Mouse (Mus musculus): Measurements from ENCODE around the gene Gm30191.

DNA sequence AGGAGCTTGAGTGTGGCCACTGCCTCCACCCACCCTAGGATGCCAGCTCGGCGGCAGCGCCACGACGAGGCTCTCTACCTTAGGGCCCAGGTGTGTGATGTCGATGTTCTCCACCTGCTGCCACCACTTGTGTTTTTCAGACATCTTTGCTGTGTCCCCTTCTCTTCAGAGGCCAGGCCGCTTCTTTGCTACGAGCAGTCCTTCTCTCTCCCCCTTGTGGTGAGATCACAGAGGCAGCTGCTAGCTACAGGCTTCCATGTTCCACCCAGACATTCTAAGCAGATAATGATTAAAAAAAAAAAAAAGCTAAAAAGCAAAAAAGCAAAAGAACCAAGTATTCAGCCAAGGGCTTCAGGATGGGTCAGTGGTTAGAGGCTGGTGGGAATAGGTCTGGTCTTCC lies 19.5 kb upstream of the Gm30191 start, which contains the start of gene Catsper4:
- TF ChIP-seq ZMIZ1 (IDR thresholded peaks at IDR 0.05; ENCODE audit: low read depth, low read length) (no peak), CTCF (conservative IDR thresholded peaks at IDR 0.05 in 1 of 2, IDR thresholded peaks at IDR 0.05 in 1 of 2; ENCODE audit: low read depth in 2 of 2, low read length in 2 of 2) (peak in 1 of 2 experiments; percentile 48; a peak in 2 of 4 replicates), CHD1 (IDR thresholded peaks at IDR 0.05; ENCODE audit: low read depth, low read length) (no peak), HCFC1 (IDR thresholded peaks at IDR 0.05; ENCODE audit: low read depth, low read length) (no peak), E2F4 (IDR thresholded peaks at IDR 0.05; ENCODE audit: insufficient replicate concordance, low read depth, low read length) (no peak), CHD2 (IDR thresholded peaks at IDR 0.05; ENCODE audit: low read length) (no peak), EP300 (IDR thresholded peaks at IDR 0.05; ENCODE audit: low read length) (no peak), RCOR1 (conservative IDR thresholded peaks at IDR 0.05; ENCODE audit: low read depth, low read length) (no peak), POLR2A (IDR thresholded peaks at IDR 0.05; ENCODE audit: low read depth, low read length) (no peak), JUND (conservative IDR thresholded peaks at IDR 0.05; ENCODE audit: low read depth, low read length) (no peak), MAX (IDR thresholded peaks at IDR 0.05; ENCODE audit: low read length) (no peak), ELF1 (IDR thresholded peaks at IDR 0.05; ENCODE audit: low read depth, low read length) (no peak), POLR2AphosphoS2 (IDR thresholded peaks at IDR 0.05; ENCODE audit: low read depth, low read length) (no peak)

Measured in CH12.LX (cell line).